Mouse (Mus musculus) megakaryocyte, embryonic 14.5 days (primary cell): ENCODE measurements at regions not wholly inside any gene's neighbourhood (a gene's known extent, or its start where the extent isn't known, plus 50 kb on each side); places are given as distances from the start of the nearest gene placed in this dataset.
"Not testable (repeated sequence)": the region's sequence is repeated elsewhere in the genome, so short reads cannot be mapped to it uniquely, and the experiment has no call there.

Experiments used
- FLI1 ChIP-seq: IDR thresholded peaks from 2 replicates; pipeline ENCODE4 v1.6.1; 2012; ENCODE audit warnings: low read length, inconsistent platforms, mixed read lengths
- GATA1 ChIP-seq: IDR thresholded peaks from 3 replicates; pipeline ENCODE4 v1.6.1; 2012; ENCODE audit warnings: mixed read lengths, low read length, inconsistent platforms, borderline replicate concordance

- not testable (repeated sequence) for TF ChIP-seq GATA1, FLI1
Measured at GRCm38 (mm10) chr1:157877117-157877516, 370.6 kb downstream of the Sec16b start.
